Mouse (Mus musculus): ENCODE measurements around the gene Lpo. TPM values are rescaled to one million over a fixed set of nuclear protein-coding genes. Genes with fewer than 3 reads are reported as not detected.

The Lpo gene
- polyA plus RNA-seq, 1 experiment = not detected

- H3K4me3 ChIP-seq (ENCODE audit: low read depth, low read length) = no peak overlapping the region
- H3K9me3 ChIP-seq (replicated peaks; ENCODE audit: control insufficient read depth, insufficient read depth, low read length, poor library complexity, severe bottlenecking) = no peaks in the 10 kb centered on the region
- H3K27ac ChIP-seq (ENCODE audit: insufficient read depth, low read length) = no peak overlapping the region
- no peak overlapping the region for H3K9ac ChIP-seq (ENCODE audit: low read depth, poor library complexity, severe bottlenecking)
- peaks cover 3% of the 10 kb centered on the region for H3K4me1 ChIP-seq (ENCODE audit: control insufficient read depth, insufficient read depth, low read length)
- TF ChIP-seq POLR2A (IDR thresholded peaks at IDR 0.05; ENCODE audit: insufficient read depth, low read length) (no peak), CTCF (IDR thresholded peaks at IDR 0.05; ENCODE audit: low read depth, low read length) (no peak), EP300 (IDR thresholded peaks at IDR 0.05; ENCODE audit: insufficient read depth, low read depth, low read length) (no peak)
- H3K36me3 ChIP-seq (ENCODE audit: control insufficient read depth, insufficient read depth, low read length, poor library complexity, severe bottlenecking) = peaks cover 7% of the 10 kb centered on the region; the same call in 1 of the 2 replicates
- H3K27me3 ChIP-seq (ENCODE audit: control insufficient read depth, insufficient read depth, low read length, poor library complexity, severe bottlenecking) = no peaks in the 10 kb centered on the region
These were observed 69.0 kb downstream of the Lpo start for GRCm38 (mm10) chr11:87758957-87759608.

GRCm38 (mm10) chr11:87758161-87758911 is 69.8 kb downstream of the Lpo start:
- Histone ChIP-seq H3K4me1 (ENCODE audit: control insufficient read depth, insufficient read depth, low read length) (peaks cover 3% of the 10 kb centered on the region), H3K27me3 (ENCODE audit: control insufficient read depth, insufficient read depth, low read length, poor library complexity, severe bottlenecking) (no peaks in the 10 kb centered on the region)
- TF ChIP-seq CTCF (IDR thresholded peaks at IDR 0.05; ENCODE audit: low read depth, low read length) (no peak), EP300 (IDR thresholded peaks at IDR 0.05; ENCODE audit: insufficient read depth, low read depth, low read length) (no peak), POLR2A (IDR thresholded peaks at IDR 0.05; ENCODE audit: insufficient read depth, low read length) (no peak)

GRCm38 (mm10) chr11:87757001-87757954 is 70.8 kb downstream of the Lpo start:
- peak overlapping the region; percentile 78 for H3K9ac ChIP-seq (ENCODE audit: low read depth, poor library complexity, severe bottlenecking)
- H3K4me3 ChIP-seq (ENCODE audit: low read depth, low read length) = peak overlapping the region; percentile 75
- peaks cover 7% of the 10 kb centered on the region; the same call in 1 of the 2 replicates for H3K36me3 ChIP-seq (ENCODE audit: control insufficient read depth, insufficient read depth, low read length, poor library complexity, severe bottlenecking)
- TF ChIP-seq POLR2A (IDR thresholded peaks at IDR 0.05; ENCODE audit: insufficient read depth, low read length) (no peak), CTCF (IDR thresholded peaks at IDR 0.05; ENCODE audit: low read depth, low read length) (no peak), EP300 (IDR thresholded peaks at IDR 0.05; ENCODE audit: insufficient read depth, low read depth, low read length) (no peak)
- peaks cover 3% of the 10 kb centered on the region for H3K4me1 ChIP-seq (ENCODE audit: control insufficient read depth, insufficient read depth, low read length)
- H3K27me3 ChIP-seq (ENCODE audit: control insufficient read depth, insufficient read depth, low read length, poor library complexity, severe bottlenecking) = no peaks in the 10 kb centered on the region
- peak overlapping the region; percentile 73 for H3K27ac ChIP-seq (ENCODE audit: insufficient read depth, low read length)
- no peaks in the 10 kb centered on the region for H3K9me3 ChIP-seq (replicated peaks; ENCODE audit: control insufficient read depth, insufficient read depth, low read length, poor library complexity, severe bottlenecking)

More at GRCm38 (mm10) chr11:87758161-87758911, 69.8 kb downstream of the Lpo start:
- Histone ChIP-seq H3K4me3 (ENCODE audit: low read depth, low read length) (no peak overlapping the region), H3K9me3 (replicated peaks; ENCODE audit: control insufficient read depth, insufficient read depth, low read length, poor library complexity, severe bottlenecking) (no peaks in the 10 kb centered on the region), H3K9ac (ENCODE audit: low read depth, poor library complexity, severe bottlenecking) (no peak overlapping the region), H3K27ac (ENCODE audit: insufficient read depth, low read length) (no peak overlapping the region), H3K36me3 (ENCODE audit: control insufficient read depth, insufficient read depth, low read length, poor library complexity, severe bottlenecking) (peaks cover 7% of the 10 kb centered on the region; the same call in 1 of the 2 replicates)

Other genes starting within 250 kb of the Lpo start
- 47.7 and 50.4 TPM in 2 replicates for gene Mtmr4, start 236.1 kb downstream of the Lpo start, polyA plus RNA-seq (2011; ENCODE audit: insufficient read depth, insufficient read length, low read depth, missing spikeins)
- gene Hsf5, start 211.1 kb downstream of the Lpo start, polyA plus RNA-seq (2011; ENCODE audit: insufficient read depth, insufficient read length, low read depth, missing spikeins) = 1.5 and 1.6 TPM in 2 replicates
- gene Rnf43, start 165.6 kb downstream of the Lpo start, polyA plus RNA-seq (2011; ENCODE audit: insufficient read depth, insufficient read length, low read depth, missing spikeins) = 2.8 and 4.9 TPM in 2 replicates
- 83.6 and 86.3 TPM in 2 replicates for gene Supt4a, start 90.7 kb downstream of the Lpo start, polyA plus RNA-seq (2011; ENCODE audit: insufficient read depth, insufficient read length, low read depth, missing spikeins)
- gene Tspoap1, start 67.7 kb downstream of the Lpo start, polyA plus RNA-seq (2011; ENCODE audit: insufficient read depth, insufficient read length, low read depth, missing spikeins) = 3.2 and 5.1 TPM in 2 replicates
- not detected in 2 replicates for gene Mpo, start 34.7 kb downstream of the Lpo start, polyA plus RNA-seq (2011; ENCODE audit: insufficient read depth, insufficient read length, low read depth, missing spikeins)
- gene Mks1, start 24.9 kb upstream of the Lpo start, polyA plus RNA-seq (2011; ENCODE audit: insufficient read depth, insufficient read length, low read depth, missing spikeins) = 8.2 and 12.1 TPM in 2 replicates
- gene Epx, start 47.2 kb upstream of the Lpo start, polyA plus RNA-seq (2011; ENCODE audit: insufficient read depth, insufficient read length, low read depth, missing spikeins) = not detected in 2 replicates
- gene Olfr462, start 64.0 kb upstream of the Lpo start, polyA plus RNA-seq (2011; ENCODE audit: insufficient read depth, insufficient read length, low read depth, missing spikeins) = not detected in 2 replicates
- not detected in 2 replicates for gene Olfr463, start 69.1 kb upstream of the Lpo start, polyA plus RNA-seq (2011; ENCODE audit: insufficient read depth, insufficient read length, low read depth, missing spikeins)
- not detected in 2 replicates for gene Olfr464, start 92.7 kb upstream of the Lpo start, polyA plus RNA-seq (2011; ENCODE audit: insufficient read depth, insufficient read length, low read depth, missing spikeins)
- gene Dynll2, start 159.2 kb upstream of the Lpo start, polyA plus RNA-seq (2011; ENCODE audit: insufficient read depth, insufficient read length, low read depth, missing spikeins) = 130 and 133 TPM in 2 replicates
- 511 and 547 TPM in 2 replicates for gene Srsf1, start 219.1 kb upstream of the Lpo start, polyA plus RNA-seq (2011; ENCODE audit: insufficient read depth, insufficient read length, low read depth, missing spikeins)
- gene Vezf1, start 240.0 kb upstream of the Lpo start, polyA plus RNA-seq (2011; ENCODE audit: insufficient read depth, insufficient read length, low read depth, missing spikeins) = 43.4 and 44.8 TPM in 2 replicates